Mouse (Mus musculus) kidney, embryonic 16.5 days (tissue): ENCODE measurements at regions not wholly inside any gene's neighbourhood (a gene's known extent, or its start where the extent isn't known, plus 50 kb on each side); places are given as distances from the start of the nearest gene placed in this dataset.

Experiments used
- ATAC-seq: fragments of 200-750 bp; cut with Nextera tagmentation; 2 replicates; pipeline ENCODE4 v1.8.0; 2017; ENCODE audit warnings: moderate TSS enrichment; ENCODE audit not compliant: low FRiP score, low TSS enrichment
- H3K27ac ChIP-seq: fragments of 300-500 bp; sonication (generic); 2 replicates; pipeline ENCODE4 v1.5.1; 2014; ENCODE audit warnings: low read length
- H3K27me3 ChIP-seq: fragments of 300-500 bp; sonication (generic); 2 replicates; pipeline ENCODE4 v1.6.1; 2014; ENCODE audit warnings: low read length, control low read depth, mixed read lengths; ENCODE audit not compliant: insufficient read depth
- H3K36me3 ChIP-seq: fragments of 300-500 bp; sonication (generic); 2 replicates; pipeline ENCODE4 v1.6.1; 2014; ENCODE audit warnings: low read length, control low read depth, mixed read lengths; ENCODE audit not compliant: insufficient read depth
- H3K4me1 ChIP-seq: fragments of 300-500 bp; sonication (generic); 2 replicates; pipeline ENCODE4 v1.6.1; 2014; ENCODE audit warnings: low read length, control low read depth, mixed read lengths; ENCODE audit not compliant: insufficient read depth
- H3K4me2 ChIP-seq: fragments of 300-500 bp; sonication (generic); replicated peaks from 2 replicates; pipeline ENCODE4 v1.6.1; 2014; ENCODE audit warnings: low read depth, low read length
- H3K4me3 ChIP-seq: fragments of 300-500 bp; sonication (generic); 2 replicates; pipeline ENCODE4 v1.5.1; 2014; ENCODE audit warnings: mild to moderate bottlenecking, low read length
- H3K9ac ChIP-seq: fragments of 300-500 bp; sonication (generic); replicated peaks from 2 replicates; pipeline ENCODE4 v1.6.1; 2014; ENCODE audit warnings: low read length
- H3K9me3 ChIP-seq: fragments of 300-500 bp; sonication (generic); 2 replicates; pipeline ENCODE4 v1.6.1; 2016; ENCODE audit warnings: low read length, control low read depth
- WGBS: fragments of 180-500 bp; shearing (Covaris S2); extraction: QIAGEN DNeasy Blood & Tissue Kit; methylation state at CpG from one replicate; pipeline ENCODE4 v1.1.7; 2014; 5-methylcytosine and 5-hydroxymethylcytosine counted together

DNA sequence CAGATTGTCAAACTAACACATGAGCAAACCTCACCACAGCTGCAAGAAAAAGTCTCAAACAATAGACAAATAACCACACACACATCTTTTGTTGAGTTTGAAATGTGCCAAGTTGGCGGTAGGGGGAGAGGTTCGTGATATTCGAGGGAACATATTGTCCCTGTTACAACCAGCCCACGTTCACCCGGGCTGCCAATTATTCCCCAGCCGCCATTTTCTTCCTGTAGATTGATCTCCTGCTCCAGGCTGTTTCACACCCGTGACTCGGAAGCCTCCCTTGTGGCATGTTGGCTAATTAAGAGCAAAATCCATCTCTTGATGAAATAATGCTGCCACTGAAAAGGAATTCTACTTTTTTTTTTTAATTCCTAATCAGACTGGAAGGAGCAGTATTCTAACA, 211.1 kb upstream of the Spred2 start:
- no peak overlapping the region for H3K27ac ChIP-seq
- WGBS = 85% methylated on average over 8 of the region's 8 CpGs
- no peak overlapping the region for H3K4me2 ChIP-seq
- ATAC-seq = no peak
- H3K27me3 ChIP-seq = no peaks in the 10 kb centered on the region
- no peaks in the 10 kb centered on the region for H3K36me3 ChIP-seq
- no peak overlapping the region for H3K9ac ChIP-seq
- H3K4me1 ChIP-seq = peaks cover 9% of the 10 kb centered on the region
- no peaks in the 10 kb centered on the region for H3K9me3 ChIP-seq
- H3K4me3 ChIP-seq = no peak overlapping the region

DNA sequence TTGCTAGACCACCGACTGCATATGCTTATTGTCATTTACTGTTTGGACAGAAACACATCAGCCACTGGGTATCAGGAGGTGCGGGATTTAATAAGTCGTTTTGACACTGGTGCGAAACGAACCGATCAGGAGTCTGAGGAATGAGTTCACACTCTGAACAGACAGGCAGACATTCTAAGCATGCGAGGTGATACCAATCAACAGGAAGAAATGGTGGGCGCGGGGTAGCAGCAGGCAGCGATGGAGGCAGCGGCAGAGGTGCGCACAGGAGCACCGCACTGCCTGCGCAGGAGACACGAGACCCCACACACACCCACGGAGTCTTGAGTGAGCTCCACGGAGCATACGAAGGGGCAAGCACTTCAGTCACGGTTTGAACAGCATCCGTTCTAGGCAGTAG, 210.6 kb upstream of the Spred2 start:
- no peak overlapping the region for H3K9ac ChIP-seq
- H3K4me3 ChIP-seq = no peak overlapping the region
- H3K4me2 ChIP-seq = peak overlapping the region; percentile 37
- no peaks in the 10 kb centered on the region for H3K9me3 ChIP-seq
- H3K27ac ChIP-seq = no peak overlapping the region
- WGBS = 69% methylated on average over 20 of the region's 20 CpGs
- H3K27me3 ChIP-seq = no peaks in the 10 kb centered on the region
- peaks cover 9% of the 10 kb centered on the region for H3K4me1 ChIP-seq
- no peak for ATAC-seq
- no peaks in the 10 kb centered on the region for H3K36me3 ChIP-seq

DNA sequence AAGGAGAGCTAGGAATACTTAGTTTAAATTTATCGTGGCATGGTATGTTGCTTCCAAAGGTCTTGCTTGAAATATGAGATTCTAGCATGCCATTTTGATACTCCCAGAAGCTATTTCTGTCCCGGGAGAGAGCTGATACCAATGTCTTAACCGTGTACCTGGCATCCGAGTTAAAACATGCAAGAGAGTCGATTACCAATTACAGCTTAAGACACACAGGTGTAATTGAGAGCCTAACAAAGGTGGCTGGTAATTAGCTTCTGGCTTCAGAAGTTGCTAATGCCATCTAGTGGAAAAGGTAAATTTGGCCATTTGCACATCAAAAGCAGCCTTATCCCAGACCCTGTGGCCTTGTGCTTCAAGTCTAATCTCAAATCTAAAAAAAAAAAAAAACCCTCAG, 210.0 kb upstream of the Spred2 start:
- H3K27me3 ChIP-seq = no peaks in the 10 kb centered on the region
- peak overlapping the region; percentile 37 for H3K4me2 ChIP-seq
- peaks cover 9% of the 10 kb centered on the region for H3K4me1 ChIP-seq
- 10% methylated on average over 5 of the region's 5 CpGs for WGBS
- no peak overlapping the region for H3K27ac ChIP-seq
- H3K9me3 ChIP-seq = no peaks in the 10 kb centered on the region
- 0 out of 2 replicates have a peak overlapping the region, but pooled peaks have one; percentile 3 for H3K4me3 ChIP-seq
- H3K36me3 ChIP-seq = no peaks in the 10 kb centered on the region
- ATAC-seq = no peak
- no peak overlapping the region for H3K9ac ChIP-seq

DNA sequence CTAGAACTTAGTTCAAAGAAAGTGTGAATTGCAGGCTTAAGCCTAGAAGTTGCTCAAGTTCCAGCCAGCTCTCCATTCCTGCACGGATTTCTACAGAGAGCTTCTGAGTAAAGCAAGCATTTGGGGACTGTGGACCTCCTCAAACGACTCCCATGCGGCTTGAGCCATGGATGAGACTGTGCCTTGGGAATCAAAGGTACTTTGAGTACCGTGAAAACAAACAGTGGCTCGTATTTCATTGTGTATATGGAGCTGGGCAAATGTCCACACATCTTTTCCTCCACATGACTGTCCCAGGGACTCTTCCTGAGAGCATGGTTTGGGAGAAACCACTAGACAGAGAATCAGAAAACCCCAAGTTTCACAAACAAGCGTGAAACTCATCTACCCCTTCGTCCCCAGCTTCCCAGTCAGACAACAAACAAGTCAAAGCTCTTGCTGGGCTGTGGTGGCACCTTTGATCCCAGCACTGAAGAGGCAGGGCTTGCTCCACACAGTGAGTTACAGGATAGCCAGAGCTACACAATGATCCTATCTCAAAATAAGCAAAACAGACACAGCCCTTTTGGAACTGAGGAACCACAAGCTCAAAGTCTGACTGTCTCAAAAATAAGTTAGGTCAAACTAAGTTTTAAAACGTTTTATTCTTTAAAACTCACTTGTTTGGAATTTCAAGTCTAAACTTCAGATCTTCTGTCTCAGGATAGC, 209.1 kb upstream of the Spred2 start:
- Histone ChIP-seq H3K9ac (0 out of 2 replicates have a peak overlapping the region, but pooled peaks have one; percentile 22), H3K4me1 (peaks cover 9% of the 10 kb centered on the region), H3K36me3 (no peaks in the 10 kb centered on the region), H3K27ac (no peak overlapping the region), H3K27me3 (no peaks in the 10 kb centered on the region), H3K9me3 (no peaks in the 10 kb centered on the region), H3K4me3 (no peak overlapping the region), H3K4me2 (no peak overlapping the region)
- 22% methylated on average over 8 of the region's 8 CpGs for WGBS
- ATAC-seq = no peak

DNA sequence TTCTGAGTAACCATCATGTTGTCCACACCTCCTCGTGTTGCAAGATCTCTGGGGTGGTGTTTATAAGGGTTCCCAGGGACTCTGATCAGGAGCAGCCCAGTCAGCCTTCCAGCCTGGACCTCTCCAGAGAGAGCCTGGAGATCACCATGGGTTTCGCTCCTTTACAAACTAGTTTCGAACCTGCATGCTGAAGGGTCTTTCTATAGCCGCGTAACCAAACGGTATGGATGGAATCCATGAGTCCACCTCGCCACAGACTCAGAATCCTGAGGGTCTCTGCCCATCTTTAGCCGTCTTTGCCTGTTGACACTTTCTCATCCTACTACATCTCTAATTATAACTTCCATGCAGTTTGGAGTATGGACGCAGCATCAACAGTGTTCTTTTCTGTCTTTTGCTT, 206.0 kb upstream of the Spred2 start:
- no peak for ATAC-seq
- WGBS = 94% methylated on average over 9 of the region's 9 CpGs
- H3K4me2 ChIP-seq = no peak overlapping the region

DNA sequence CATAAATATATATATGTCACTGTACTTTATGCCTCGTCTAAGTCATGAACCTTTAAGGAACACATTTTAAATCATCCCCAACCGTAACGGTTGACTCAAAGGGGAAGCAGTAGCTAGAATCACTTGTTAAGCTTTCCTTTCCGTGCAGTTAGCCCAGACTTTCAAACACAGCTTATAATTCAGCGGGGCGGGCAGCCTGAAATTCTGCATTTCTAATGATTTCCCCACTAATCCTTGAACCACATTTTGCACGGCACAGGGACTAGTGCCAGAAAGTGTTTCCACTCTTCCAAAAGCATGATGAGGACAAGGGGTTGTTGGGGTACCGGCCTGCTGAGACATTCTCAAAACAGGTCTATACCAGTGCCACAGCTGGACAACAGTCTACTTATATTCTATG, 195.1 kb upstream of the Spred2 start:
- 89% methylated on average over 8 of the region's 8 CpGs for WGBS
- no peak overlapping the region for H3K4me3 ChIP-seq
- H3K4me2 ChIP-seq = no peak overlapping the region
- H3K27ac ChIP-seq = no peak overlapping the region
- H3K36me3 ChIP-seq = no peaks in the 10 kb centered on the region
- no peak for ATAC-seq
- H3K9me3 ChIP-seq = no peaks in the 10 kb centered on the region
- H3K4me1 ChIP-seq = no peaks in the 10 kb centered on the region
- H3K27me3 ChIP-seq = no peaks in the 10 kb centered on the region
- no peak overlapping the region for H3K9ac ChIP-seq

More for the DNA sequence above, 206.0 kb upstream of the Spred2 start:
- Histone ChIP-seq H3K36me3 (no peaks in the 10 kb centered on the region), H3K4me1 (peaks cover 9% of the 10 kb centered on the region), H3K27ac (no peak overlapping the region), H3K4me3 (no peak overlapping the region), H3K9me3 (no peaks in the 10 kb centered on the region), H3K27me3 (no peaks in the 10 kb centered on the region), H3K9ac (no peak overlapping the region)

DNA sequence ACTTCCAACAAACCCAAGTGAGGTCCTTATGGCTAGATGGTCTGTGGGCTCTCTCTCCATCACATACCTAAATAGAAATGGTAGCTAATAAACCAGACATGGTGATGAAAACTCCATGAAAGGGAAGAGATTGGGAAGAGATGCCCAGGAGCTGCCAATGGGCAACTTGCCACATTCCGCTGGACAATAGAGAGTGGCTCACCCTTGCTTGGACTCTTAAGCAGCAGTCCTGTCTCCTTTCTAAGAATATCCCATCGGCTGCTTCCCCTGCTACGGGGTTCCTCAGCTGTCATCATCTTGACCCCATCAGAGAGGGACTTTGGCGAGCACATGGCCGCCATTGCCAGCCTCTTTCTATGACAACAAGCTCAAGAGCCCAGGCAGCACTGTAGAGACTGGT, 193.4 kb upstream of the Spred2 start:
- no peaks in the 10 kb centered on the region for H3K9me3 ChIP-seq
- no peaks in the 10 kb centered on the region for H3K27me3 ChIP-seq
- H3K36me3 ChIP-seq = no peaks in the 10 kb centered on the region
- no peak overlapping the region for H3K27ac ChIP-seq
- no peak overlapping the region for H3K4me2 ChIP-seq
- no peak overlapping the region for H3K4me3 ChIP-seq
- 85% methylated on average over 5 of the region's 5 CpGs for WGBS
- no peaks in the 10 kb centered on the region for H3K4me1 ChIP-seq
- no peak for ATAC-seq
- H3K9ac ChIP-seq = no peak overlapping the region

DNA sequence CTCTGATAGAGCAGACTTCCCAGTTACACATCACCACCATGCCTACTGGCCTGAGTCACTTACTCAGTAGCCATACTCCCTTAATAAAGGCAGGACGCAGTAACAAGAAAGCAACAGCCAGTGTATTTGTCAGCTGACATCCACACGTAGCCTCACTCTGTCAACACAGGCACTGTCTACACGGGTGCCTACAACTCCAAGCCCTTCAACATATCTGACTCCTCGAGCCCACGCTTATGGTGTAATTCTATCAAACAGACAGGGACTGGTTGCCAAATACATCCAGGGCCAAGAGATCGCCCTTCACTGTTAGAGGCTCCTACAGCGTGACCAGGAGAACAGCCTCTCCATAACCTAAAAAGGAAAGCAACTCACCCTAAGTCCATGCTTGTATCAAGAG, 188.1 kb upstream of the Spred2 start:
- 71% methylated on average over 7 of the region's 7 CpGs for WGBS
- H3K9me3 ChIP-seq = no peaks in the 10 kb centered on the region
- H3K4me3 ChIP-seq = no peak overlapping the region
- no peak for ATAC-seq
- H3K4me2 ChIP-seq = no peak overlapping the region
- no peaks in the 10 kb centered on the region for H3K36me3 ChIP-seq
- no peak overlapping the region for H3K9ac ChIP-seq
- H3K27ac ChIP-seq = 0 out of 2 replicates have a peak overlapping the region, but pooled peaks have one; percentile 13
- H3K4me1 ChIP-seq = peaks cover 22% of the 10 kb centered on the region
- no peaks in the 10 kb centered on the region for H3K27me3 ChIP-seq

DNA sequence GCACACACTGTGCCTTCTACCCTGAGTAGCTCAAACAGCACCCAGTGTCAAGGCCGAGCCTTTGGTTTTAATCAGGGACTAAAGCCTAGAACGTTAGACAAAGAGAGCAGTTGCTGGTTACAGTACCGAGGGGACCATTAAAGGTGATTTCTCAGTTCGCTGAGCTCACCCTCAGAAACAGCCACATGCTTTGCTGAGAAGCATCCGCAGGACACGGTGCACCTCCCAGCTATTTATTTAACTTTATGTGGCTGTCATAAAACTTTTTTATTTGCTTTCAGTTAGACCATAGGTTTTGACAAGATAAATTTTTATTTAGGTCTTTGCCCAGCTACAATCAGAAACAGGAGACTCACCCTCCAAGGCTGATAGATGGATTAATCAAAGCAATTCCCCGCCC, 187.2 kb upstream of the Spred2 start:
- H3K9ac ChIP-seq = no peak overlapping the region; the same call in 1 of the 2 replicates
- H3K9me3 ChIP-seq = 0 out of 2 replicates have a peak, but pooled peaks cover 4% of the 10 kb centered on the region
- WGBS = 16% methylated on average over 7 of the region's 7 CpGs
- peak overlapping the region; percentile 74 for H3K27ac ChIP-seq
- H3K27me3 ChIP-seq = no peaks in the 10 kb centered on the region
- peak; percentile 55; the same call in 1 of the 2 replicates for ATAC-seq
- H3K36me3 ChIP-seq = no peaks in the 10 kb centered on the region
- H3K4me2 ChIP-seq = no peak overlapping the region
- H3K4me1 ChIP-seq = peaks cover 22% of the 10 kb centered on the region
- no peak overlapping the region for H3K4me3 ChIP-seq

DNA sequence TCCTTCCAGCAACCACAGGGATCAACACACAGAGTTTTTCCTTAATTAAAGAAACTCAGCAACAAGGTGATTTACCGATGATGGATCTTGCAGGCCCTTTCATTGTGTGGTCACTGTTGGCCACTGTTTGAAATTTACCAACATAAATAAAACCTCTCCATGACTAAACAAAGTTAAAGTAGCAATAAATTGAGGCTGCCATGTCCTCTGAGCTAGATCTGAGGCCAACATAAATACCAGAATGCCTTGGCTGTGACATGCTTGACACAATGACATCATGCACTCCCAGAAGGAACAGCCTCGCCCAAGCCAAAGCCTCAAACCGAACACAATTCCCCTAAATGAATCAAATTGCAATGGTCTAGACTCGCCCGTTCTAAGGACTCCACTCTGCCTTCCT, 186.8 kb upstream of the Spred2 start:
- 12% methylated on average over 5 of the region's 5 CpGs for WGBS
- peak; percentile 90 for ATAC-seq
- no peak overlapping the region for H3K4me2 ChIP-seq

More for the DNA sequence above, 186.8 kb upstream of the Spred2 start:
- Histone ChIP-seq H3K27me3 (no peaks in the 10 kb centered on the region), H3K4me1 (peaks cover 22% of the 10 kb centered on the region), H3K4me3 (no peak overlapping the region), H3K27ac (peak overlapping the region; percentile 78), H3K36me3 (no peaks in the 10 kb centered on the region), H3K9ac (no peak overlapping the region), H3K9me3 (0 out of 2 replicates have a peak, but pooled peaks cover 4% of the 10 kb centered on the region)
